Mouse (Mus musculus) neural tube, embryonic 12.5 days (tissue): ENCODE results near the gene Tent4b. TPM values are rescaled to one million over a fixed set of nuclear protein-coding genes. Genes with fewer than 3 reads are reported as not detected.

Experiments
- ATAC-seq: fragments of 200-750 bp; cut with Nextera tagmentation; 2 replicates; pipeline ENCODE4 v1.8.0; 2017; ENCODE audit warnings: low read depth, mild to moderate bottlenecking, moderate TSS enrichment, moderate library complexity; ENCODE audit not compliant: low FRiP score
- H3K27ac ChIP-seq: fragments of 300-500 bp; sonication (generic); 2 replicates; pipeline ENCODE4 v1.5.1; 2016
- H3K27me3 ChIP-seq: fragments of 300-500 bp; sonication (generic); replicated peaks from 2 replicates; pipeline ENCODE4 v1.6.1; 2016; ENCODE audit warnings: mild to moderate bottlenecking
- H3K36me3 ChIP-seq: fragments of 300-500 bp; sonication (generic); 2 replicates; pipeline ENCODE4 v1.6.1; 2016; ENCODE audit warnings: mild to moderate bottlenecking
- H3K4me1 ChIP-seq: fragments of 300-500 bp; sonication (generic); 2 replicates; pipeline ENCODE4 v1.6.1; 2016
- H3K4me2 ChIP-seq: fragments of 300-500 bp; sonication (generic); replicated peaks from 2 replicates; pipeline ENCODE4 v1.6.1; 2016; ENCODE audit warnings: mild to moderate bottlenecking
- H3K4me3 ChIP-seq: fragments of 300-500 bp; sonication (generic); 2 replicates; pipeline ENCODE4 v1.5.1; 2016
- H3K9ac ChIP-seq: fragments of 300-500 bp; sonication (generic); 2 replicates; pipeline ENCODE4 v1.6.1; 2016; ENCODE audit warnings: mild to moderate bottlenecking
- H3K9me3 ChIP-seq: fragments of 300-500 bp; sonication (generic); 2 replicates; pipeline ENCODE4 v1.6.1; 2016; ENCODE audit warnings: mild to moderate bottlenecking
- WGBS: fragments of 180-500 bp; shearing (Covaris S2); methylation state at CpG from one replicate; pipeline ENCODE4 v1.1.7; 2016; 5-methylcytosine and 5-hydroxymethylcytosine counted together
- polyA plus RNA-seq: library from polyadenylated mRNA; unstranded; fragments of >200 nt; fragmentation: Nextera tagmentation; extraction: Ambion mirVana; gene quantifications from 2 replicates; pipeline ENCODE4 v1.2.1, GENCODE M21; 2016

Tent4b gene
- polyA plus RNA-seq, 1 experiment from 2014 or later: 13.2 TPM

DNA sequence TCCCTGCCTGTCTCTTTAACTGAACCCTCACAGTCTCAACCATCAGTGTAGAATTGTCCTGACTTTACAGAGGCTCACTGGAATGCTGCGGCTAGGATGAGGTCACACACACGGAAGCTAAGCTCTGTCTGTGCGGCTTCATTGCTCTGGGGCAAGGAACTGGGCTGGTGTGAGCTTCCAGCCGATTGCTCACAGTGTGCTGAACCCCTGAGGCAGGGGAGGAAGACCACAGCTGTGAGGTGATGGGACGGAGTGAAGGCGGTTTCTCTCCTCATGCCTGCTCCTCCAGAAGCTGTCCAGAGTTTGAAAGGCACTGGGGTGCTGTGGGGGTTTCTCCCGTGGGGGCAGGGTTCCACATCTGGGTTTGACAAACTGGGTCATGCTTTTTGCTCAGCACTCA, 85.7 kb downstream of the Tent4b start:
- Histone ChIP-seq H3K9ac (no peak overlapping the region), H3K36me3 (no peaks in the 10 kb centered on the region), H3K27me3 (no peaks in the 10 kb centered on the region), H3K27ac (no peak overlapping the region), H3K4me2 (no peak overlapping the region), H3K9me3 (no peaks in the 10 kb centered on the region), H3K4me3 (no peak overlapping the region), H3K4me1 (0 out of 2 replicates have a peak, but pooled peaks cover 4% of the 10 kb centered on the region)
- no peak for ATAC-seq
- WGBS: 59% methylated on average over 7 of the region's 7 CpGs

DNA sequence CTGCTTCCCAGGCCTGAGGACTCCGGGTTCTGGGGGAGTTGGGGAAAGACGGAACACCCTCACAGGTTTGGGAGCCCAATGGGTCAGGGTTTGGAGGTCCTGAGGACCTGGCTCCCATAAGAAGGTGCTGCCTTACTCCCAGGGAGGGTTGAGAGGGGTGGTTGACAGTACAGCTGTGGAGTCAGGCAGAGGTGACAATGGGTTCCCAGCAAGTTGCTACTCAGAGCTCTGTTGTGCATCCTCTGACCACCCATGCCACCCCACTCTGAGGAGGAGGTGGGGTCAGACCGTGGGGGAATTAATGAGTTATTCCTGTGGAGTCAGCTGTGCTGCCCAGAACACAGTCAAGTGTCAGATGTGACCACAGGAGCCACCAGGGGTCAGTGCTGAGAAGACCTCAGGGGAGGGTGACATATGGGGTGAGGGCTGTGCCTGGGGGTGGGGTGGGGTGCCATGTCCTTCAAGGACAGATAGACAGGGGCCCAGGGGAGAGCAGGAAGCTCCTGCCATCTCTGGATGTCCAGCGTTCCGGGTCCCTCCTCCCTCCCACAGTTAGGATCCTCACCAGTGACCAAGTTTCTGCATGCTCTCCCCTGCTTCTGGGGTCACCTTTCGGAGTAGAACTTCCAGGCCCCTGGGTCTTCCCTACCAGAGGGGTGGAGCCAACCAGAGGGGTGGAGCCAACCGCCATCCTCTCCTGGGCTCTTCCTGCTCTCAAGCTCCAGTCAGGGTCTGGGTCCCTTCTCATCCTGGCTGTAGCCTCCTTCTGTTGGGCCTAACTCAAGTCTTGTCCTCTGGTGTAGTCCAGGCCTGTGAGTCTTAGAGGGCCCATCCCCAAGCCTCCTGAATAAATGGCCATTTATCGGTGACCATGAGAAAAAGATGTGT, 86.7 kb downstream of the Tent4b start:
- Histone ChIP-seq H3K9me3 (no peaks in the 10 kb centered on the region), H3K27me3 (no peaks in the 10 kb centered on the region), H3K9ac (no peak overlapping the region), H3K4me2 (no peak overlapping the region), H3K36me3 (no peaks in the 10 kb centered on the region), H3K4me3 (no peak overlapping the region), H3K27ac (no peak overlapping the region), H3K4me1 (0 out of 2 replicates have a peak, but pooled peaks cover 4% of the 10 kb centered on the region)
- ATAC-seq: no peak
- WGBS: 86% methylated on average over 8 of the region's 8 CpGs

DNA sequence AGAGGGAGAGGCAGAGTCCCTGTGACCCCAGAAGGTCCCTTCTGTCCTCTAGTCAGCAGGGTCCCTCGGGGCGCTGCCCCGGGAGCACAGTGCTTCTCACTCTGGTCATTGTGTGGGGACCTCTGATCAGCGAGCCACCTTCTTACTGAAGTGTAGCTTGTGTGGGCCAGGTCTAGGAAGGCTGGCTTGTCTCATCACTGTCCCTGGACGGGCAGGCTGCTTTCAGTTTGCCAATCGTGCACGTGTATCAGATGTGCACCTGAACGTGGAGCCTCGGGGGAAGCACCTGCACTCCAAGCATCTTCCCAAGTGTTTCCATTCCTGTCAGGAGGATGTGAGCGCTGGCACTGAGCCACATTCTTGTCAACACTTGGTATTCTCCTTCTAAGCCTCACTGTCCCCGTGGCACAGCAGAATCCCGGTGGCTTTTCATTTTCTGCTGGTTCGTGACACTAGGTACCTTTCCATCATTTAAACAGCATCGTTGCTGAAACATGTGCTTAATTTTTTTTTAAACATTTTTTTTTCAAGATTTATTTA, 87.5 kb downstream of the Tent4b start:
- H3K36me3 ChIP-seq: no peaks in the 10 kb centered on the region
- no peaks in the 10 kb centered on the region for H3K27me3 ChIP-seq
- H3K27ac ChIP-seq: no peak overlapping the region
- H3K4me3 ChIP-seq: no peak overlapping the region
- H3K4me2 ChIP-seq: no peak overlapping the region
- 92% methylated on average over 14 of the region's 14 CpGs for WGBS
- no peak overlapping the region for H3K9ac ChIP-seq
- no peak for ATAC-seq
- H3K4me1 ChIP-seq: 0 out of 2 replicates have a peak, but pooled peaks cover 4% of the 10 kb centered on the region
- no peaks in the 10 kb centered on the region for H3K9me3 ChIP-seq

DNA sequence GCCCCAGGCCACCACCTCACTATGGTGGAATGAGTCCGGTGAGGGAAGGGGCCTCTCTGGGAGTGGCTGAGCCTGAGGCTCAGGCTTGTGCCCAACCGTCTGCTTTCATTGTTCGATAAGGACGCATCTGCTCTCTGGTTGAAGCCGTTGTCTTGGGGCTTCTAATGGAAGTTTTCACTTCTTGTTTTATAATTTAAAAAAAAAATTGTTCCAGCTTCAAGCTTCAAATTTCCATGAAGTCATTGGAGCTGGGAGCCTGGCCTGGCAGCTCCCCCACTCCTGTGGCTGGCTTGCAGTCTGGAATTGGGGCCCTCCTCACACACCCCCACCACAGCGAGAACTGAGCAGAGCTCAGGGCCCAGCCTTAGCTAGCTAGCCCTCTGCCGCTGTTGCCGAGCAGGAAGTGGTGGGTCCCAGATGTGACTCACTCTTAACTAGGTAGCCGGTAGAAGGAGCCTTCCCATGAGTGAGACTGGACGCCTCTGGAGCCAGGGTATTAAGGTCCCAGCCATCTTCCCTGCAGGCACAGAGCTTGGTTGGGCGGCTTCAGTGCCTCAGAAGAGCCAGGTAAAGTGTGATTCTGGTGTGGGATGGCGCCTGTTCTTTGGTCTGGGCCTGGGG, 89.7 kb downstream of the Tent4b start:
- Histone ChIP-seq H3K9ac (no peak overlapping the region), H3K4me3 (no peak overlapping the region), H3K36me3 (no peaks in the 10 kb centered on the region), H3K9me3 (no peaks in the 10 kb centered on the region), H3K27me3 (no peaks in the 10 kb centered on the region), H3K4me2 (no peak overlapping the region), H3K4me1 (no peaks in the 10 kb centered on the region), H3K27ac (no peak overlapping the region)
- no peak for ATAC-seq
- WGBS: 75% methylated on average over 12 of the region's 12 CpGs

DNA sequence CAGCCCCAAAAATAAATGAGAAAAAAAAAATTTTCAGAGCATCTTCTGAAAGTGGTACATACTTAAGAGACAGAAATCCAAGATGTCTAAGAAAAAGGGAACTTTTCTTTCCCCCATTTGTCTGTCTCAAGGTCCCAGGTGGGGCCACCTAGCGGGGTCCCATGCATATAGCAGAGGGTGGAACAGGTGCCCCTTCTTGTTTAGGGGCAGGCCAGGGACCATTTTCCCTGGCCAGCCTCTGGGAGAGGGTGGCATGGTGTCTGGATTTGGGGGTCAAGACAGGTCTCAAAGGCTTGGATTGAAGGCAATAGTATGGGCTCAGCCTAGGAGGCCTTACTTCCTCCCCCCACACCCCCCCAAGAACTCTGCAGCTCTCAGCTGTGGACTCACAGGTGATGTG, 90.9 kb downstream of the Tent4b start:
- no peak overlapping the region for H3K9ac ChIP-seq
- no peaks in the 10 kb centered on the region for H3K36me3 ChIP-seq
- H3K27ac ChIP-seq: no peak overlapping the region
- no peak for ATAC-seq
- no peaks in the 10 kb centered on the region for H3K27me3 ChIP-seq
- H3K4me2 ChIP-seq: no peak overlapping the region
- no peak overlapping the region for H3K4me3 ChIP-seq
- H3K9me3 ChIP-seq: no peaks in the 10 kb centered on the region
- H3K4me1 ChIP-seq: no peaks in the 10 kb centered on the region
- WGBS: 66% methylated on average over 1 of the region's 1 CpGs

DNA sequence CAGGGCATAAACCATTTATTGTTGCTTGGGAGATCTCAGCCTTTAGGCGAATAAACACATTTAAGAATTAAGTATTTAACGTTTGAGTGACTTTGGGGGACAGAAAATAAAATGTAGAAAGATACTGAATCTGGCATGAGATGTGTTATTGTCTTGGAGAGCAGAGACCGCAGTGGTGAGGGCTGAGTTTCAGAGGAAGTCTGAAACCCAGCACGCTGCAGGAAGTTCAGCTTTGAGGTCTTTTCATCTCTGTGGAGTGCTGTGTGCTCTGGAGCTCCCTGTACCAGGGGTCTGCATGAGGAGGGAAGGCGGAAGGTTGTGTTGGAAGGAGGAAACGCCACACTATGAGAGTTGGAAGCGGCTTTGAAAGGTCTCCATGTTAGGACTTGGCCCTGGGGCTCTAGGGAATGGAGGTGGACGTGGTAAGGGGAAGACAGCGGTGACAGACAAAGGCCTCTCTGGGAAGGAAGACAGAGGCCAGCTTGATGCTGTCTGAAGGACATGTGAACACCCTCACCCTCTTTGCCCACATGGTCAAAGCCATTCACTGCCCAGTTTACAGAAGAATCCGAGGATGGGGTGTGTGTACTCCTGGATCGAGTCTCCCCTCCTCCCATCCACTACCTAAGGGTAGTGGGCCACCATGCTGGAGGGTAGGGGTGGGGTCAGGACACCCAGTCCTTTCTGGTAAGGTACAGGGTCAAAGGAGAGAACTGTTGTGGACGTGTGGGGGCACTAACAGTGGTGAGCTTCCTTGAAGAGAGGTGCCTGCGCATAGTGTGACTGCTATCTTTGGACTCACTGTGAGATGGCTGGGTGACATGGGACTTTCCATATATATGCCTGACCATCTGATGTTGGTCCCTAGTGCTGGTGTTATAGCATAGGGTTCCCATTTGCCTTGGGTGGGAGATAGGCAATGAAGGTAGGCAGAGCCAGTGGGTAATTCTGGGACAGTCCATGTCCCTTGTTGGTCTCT, 91.6 kb downstream of the Tent4b start:
- Histone ChIP-seq H3K36me3 (no peaks in the 10 kb centered on the region), H3K9me3 (no peaks in the 10 kb centered on the region), H3K4me3 (no peak overlapping the region), H3K4me2 (no peak overlapping the region), H3K27ac (no peak overlapping the region), H3K27me3 (no peaks in the 10 kb centered on the region), H3K9ac (no peak overlapping the region), H3K4me1 (no peaks in the 10 kb centered on the region)
- WGBS: 87% methylated on average over 13 of the region's 13 CpGs
- no peak for ATAC-seq

DNA sequence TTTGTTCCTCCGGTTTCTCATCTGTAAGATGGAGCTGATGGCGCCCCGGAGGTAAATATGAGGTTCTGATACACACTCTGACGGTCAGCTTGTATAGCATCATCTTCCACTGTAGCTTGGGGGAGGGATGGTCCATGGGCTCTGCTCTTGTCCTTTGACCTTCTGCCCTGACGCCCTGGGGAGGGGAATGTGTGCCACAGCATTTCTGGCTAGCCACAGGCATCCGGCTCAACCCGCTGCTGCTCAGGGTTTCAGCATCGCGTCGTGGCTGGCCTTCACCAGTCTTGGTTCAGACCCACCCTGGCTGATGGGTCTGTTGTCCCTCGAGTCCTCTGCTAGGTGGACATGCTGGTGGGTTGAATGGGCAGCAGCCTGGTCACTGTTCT, 92.3 kb downstream of the Tent4b start:
- Histone ChIP-seq H3K27me3 (no peaks in the 10 kb centered on the region), H3K9me3 (no peaks in the 10 kb centered on the region), H3K4me2 (no peak overlapping the region), H3K4me1 (no peaks in the 10 kb centered on the region), H3K4me3 (no peak overlapping the region), H3K9ac (no peak overlapping the region), H3K27ac (no peak overlapping the region), H3K36me3 (no peaks in the 10 kb centered on the region)
- 91% methylated on average over 11 of the region's 11 CpGs for WGBS
- no peak for ATAC-seq

DNA sequence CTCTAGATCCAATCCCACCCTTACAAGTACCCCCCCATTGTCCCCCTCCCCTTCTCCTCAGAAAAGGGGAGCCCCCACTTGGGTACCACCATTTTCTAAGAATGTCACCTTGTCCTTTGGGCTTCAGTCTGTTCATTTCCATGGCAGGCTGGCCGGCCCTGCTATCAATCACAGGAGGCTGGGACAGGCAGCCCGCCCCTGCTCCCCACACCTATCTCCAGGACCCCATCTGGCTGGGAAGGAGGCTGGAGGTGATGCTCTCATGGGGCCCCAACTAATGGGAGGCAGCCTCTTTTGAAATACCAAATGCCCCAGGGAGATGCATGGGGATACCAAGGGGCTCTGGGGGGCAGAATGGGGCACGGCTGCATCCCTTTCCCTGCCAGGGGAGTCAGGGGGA, 93.9 kb downstream of the Tent4b start:
- H3K4me2 ChIP-seq: no peak overlapping the region
- H3K27me3 ChIP-seq: no peaks in the 10 kb centered on the region
- H3K27ac ChIP-seq: no peak overlapping the region
- ATAC-seq: no peak
- H3K4me3 ChIP-seq: no peak overlapping the region
- no peak overlapping the region for H3K9ac ChIP-seq
- 82% methylated on average over 3 of the region's 3 CpGs for whole genome bisulfite sequencing
- H3K4me1 ChIP-seq: no peaks in the 10 kb centered on the region
- no peaks in the 10 kb centered on the region for H3K36me3 ChIP-seq
- H3K9me3 ChIP-seq: no peaks in the 10 kb centered on the region

DNA sequence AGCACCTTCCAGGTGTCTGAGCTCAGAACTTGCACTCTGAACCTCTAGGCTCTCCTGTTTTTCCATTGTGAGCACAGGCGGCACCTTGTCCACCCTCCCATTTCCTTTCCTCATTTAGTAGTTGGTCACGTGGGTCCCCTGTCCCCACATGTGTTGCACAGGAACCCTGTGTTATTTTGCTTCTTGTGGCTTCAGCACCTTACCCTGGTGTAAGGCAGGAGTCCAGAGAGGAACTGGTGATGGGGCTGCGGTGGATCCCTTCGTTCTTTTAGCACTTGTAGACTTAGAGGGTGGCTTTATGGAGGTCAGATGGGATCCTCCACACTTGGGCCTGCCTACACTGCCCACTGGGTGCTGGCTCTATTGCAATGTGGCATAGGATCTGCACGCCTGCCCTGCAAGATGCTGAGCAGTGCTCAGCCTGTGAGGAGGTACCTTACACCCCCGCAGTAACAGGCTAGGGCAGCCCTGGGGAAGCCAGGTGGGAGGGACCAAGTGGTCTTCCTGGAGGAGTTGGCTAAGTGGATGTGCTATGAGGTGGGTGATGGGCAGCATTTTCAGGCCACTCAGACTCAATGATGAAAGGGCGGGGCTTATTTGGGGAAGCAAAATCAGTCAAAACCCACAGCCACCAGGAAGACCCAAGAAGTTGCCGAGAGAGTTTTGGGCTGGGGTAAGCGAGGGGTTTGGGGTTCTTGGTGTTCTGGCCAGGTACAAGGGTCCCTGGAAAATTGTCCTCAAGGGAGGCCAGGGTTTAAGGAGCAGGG, 94.8 kb downstream of the Tent4b start:
- H3K4me3 ChIP-seq: no peak overlapping the region
- no peak overlapping the region for H3K27ac ChIP-seq
- no peaks in the 10 kb centered on the region for H3K4me1 ChIP-seq
- WGBS: 90% methylated on average over 9 of the region's 9 CpGs
- no peaks in the 10 kb centered on the region for H3K27me3 ChIP-seq
- no peak overlapping the region for H3K9ac ChIP-seq
- no peaks in the 10 kb centered on the region for H3K9me3 ChIP-seq
- no peak overlapping the region for H3K4me2 ChIP-seq
- ATAC-seq: no peak
- no peaks in the 10 kb centered on the region for H3K36me3 ChIP-seq

DNA sequence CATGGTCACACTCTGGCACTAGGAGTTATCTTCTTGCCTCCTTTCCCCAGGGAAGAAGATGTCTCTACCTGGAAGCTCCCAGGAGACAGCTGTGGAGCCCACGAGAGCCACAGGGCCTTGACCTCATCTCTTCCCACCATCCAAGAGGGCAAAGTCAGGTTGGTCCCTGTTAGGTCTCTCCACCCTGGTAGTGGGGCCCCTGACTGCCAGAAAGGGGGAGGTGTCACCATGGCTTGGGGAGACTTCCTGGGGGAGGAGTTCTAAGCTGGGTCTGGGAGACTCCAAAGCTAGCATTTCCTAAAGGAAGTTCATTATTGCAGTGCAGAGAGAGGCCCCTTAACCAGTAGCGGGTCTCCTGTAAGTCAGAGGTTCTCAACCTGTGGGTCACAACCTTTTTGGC, 96.0 kb downstream of the Tent4b start:
- H3K4me2 ChIP-seq: no peak overlapping the region
- H3K4me1 ChIP-seq: no peaks in the 10 kb centered on the region
- H3K36me3 ChIP-seq: no peaks in the 10 kb centered on the region
- WGBS: 78% methylated on average over 2 of the region's 2 CpGs
- no peak for ATAC-seq
- no peak overlapping the region for H3K4me3 ChIP-seq
- no peak overlapping the region for H3K27ac ChIP-seq
- H3K9ac ChIP-seq: no peak overlapping the region
- H3K27me3 ChIP-seq: no peaks in the 10 kb centered on the region
- H3K9me3 ChIP-seq: no peaks in the 10 kb centered on the region

DNA sequence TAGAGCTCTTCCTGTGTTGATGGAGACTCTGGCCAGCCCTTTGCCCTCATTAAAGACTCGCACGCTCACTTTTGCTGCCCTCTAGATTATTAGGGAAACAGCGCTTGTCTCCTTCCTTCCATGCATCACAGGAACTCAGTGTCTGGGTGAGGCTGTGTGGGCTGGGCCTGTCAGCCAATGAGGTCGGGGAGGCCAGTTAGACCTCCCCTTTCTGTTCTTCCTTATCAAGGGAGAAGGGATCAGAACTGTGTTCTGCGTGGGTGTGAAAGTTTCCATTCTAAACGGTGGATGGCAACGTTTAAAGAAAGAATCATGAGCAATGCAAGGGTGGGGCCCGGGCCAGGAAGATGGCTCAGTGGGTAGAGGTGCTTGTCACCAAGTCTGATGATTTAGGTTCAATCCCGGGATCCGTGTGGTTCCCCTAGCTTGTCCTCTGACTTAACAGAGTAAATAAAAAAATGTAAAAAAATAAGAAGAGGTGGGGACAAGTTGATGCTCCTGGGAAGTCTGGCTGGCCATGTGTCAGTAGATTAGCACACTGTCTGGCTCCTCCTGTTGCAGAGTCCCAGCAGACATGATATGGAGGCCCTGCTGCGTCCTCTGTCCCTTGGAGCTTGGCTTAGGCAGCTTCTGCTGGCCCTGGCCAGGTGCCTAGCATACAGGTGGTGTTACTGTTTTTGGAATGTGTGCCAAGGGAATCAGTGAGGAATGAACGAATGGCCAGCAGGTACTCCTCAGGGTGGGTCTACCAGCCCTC, 99.1 kb downstream of the Tent4b start:
- Histone ChIP-seq H3K4me3 (no peak overlapping the region), H3K4me1 (peaks cover 8% of the 10 kb centered on the region), H3K9me3 (no peaks in the 10 kb centered on the region), H3K4me2 (no peak overlapping the region), H3K27ac (no peak overlapping the region), H3K36me3 (no peaks in the 10 kb centered on the region), H3K27me3 (no peaks in the 10 kb centered on the region), H3K9ac (no peak overlapping the region)
- WGBS: 69% methylated on average over 12 of the region's 12 CpGs
- ATAC-seq: no peak
